Mouse (Mus musculus): ENCODE results near the gene Erp44. TPM values are rescaled to one million over a fixed set of nuclear protein-coding genes. Genes with fewer than 3 reads are reported as not detected.
A peak's percentile ranks its signal among the peaks of the same experiment; 100 is the strongest.

The Erp44 gene
- polyA plus RNA-seq, 1 experiment: 8.7 TPM

GRCm38 (mm10) chr4:48267683-48268082 lies 11.7 kb downstream of the Erp44 start:
- no peak for TF ChIP-seq GATA1 (IDR thresholded peaks at IDR 0.05; ENCODE audit: low read length)

- no peak for TF ChIP-seq GATA1 (IDR thresholded peaks at IDR 0.05; ENCODE audit: low read length)
Measured at GRCm38 (mm10) chr4:48258045-48258444, 21.3 kb downstream of the Erp44 start.

- no peak for TF ChIP-seq GATA1 (IDR thresholded peaks at IDR 0.05; ENCODE audit: low read length)
Measured at GRCm38 (mm10) chr4:48253266-48253665, 26.1 kb downstream of the Erp44 start.

GRCm38 (mm10) chr4:48244280-48244679 lies 35.1 kb downstream of the Erp44 start:
- TF ChIP-seq GATA1 (IDR thresholded peaks at IDR 0.05; ENCODE audit: low read length): no peak

- no peak for TF ChIP-seq GATA1 (IDR thresholded peaks at IDR 0.05; ENCODE audit: low read length)
Measured at GRCm38 (mm10) chr4:48243737-48244136, 35.6 kb downstream of the Erp44 start.

GRCm38 (mm10) chr4:48242482-48242881 lies 36.9 kb downstream of the Erp44 start:
- TF ChIP-seq GATA1 (IDR thresholded peaks at IDR 0.05; ENCODE audit: low read length): no peak

GRCm38 (mm10) chr4:48239046-48239445 lies 40.3 kb downstream of the Erp44 start:
- TF ChIP-seq GATA1 (IDR thresholded peaks at IDR 0.05; ENCODE audit: low read length): no peak

GRCm38 (mm10) chr4:48236721-48237120 lies 42.6 kb downstream of the Erp44 start:
- TF ChIP-seq GATA1 (IDR thresholded peaks at IDR 0.05; ENCODE audit: low read length): no peak

- TF ChIP-seq GATA1 (IDR thresholded peaks at IDR 0.05; ENCODE audit: low read length): no peak
Measured at GRCm38 (mm10) chr4:48226800-48227199, 52.6 kb downstream of the Erp44 start.

- no peak for TF ChIP-seq GATA1 (IDR thresholded peaks at IDR 0.05; ENCODE audit: low read length)
Measured at GRCm38 (mm10) chr4:48225604-48226003, 53.8 kb downstream of the Erp44 start.

- no peak for TF ChIP-seq GATA1 (IDR thresholded peaks at IDR 0.05; ENCODE audit: low read length)
Measured at GRCm38 (mm10) chr4:48225173-48225572, 54.2 kb downstream of the Erp44 start.

GRCm38 (mm10) chr4:48203564-48203963 lies 75.8 kb downstream of the Erp44 start:
- TF ChIP-seq GATA1 (IDR thresholded peaks at IDR 0.05; ENCODE audit: low read length): no peak

- TF ChIP-seq GATA1 (IDR thresholded peaks at IDR 0.05; ENCODE audit: low read length): peak; percentile 85
Measured at GRCm38 (mm10) chr4:48198447-48198846, 80.9 kb downstream of the Erp44 start.

- TF ChIP-seq GATA1 (IDR thresholded peaks at IDR 0.05; ENCODE audit: low read length): no peak
Measured at GRCm38 (mm10) chr4:48197925-48198324, 81.4 kb downstream of the Erp44 start.

- TF ChIP-seq GATA1 (IDR thresholded peaks at IDR 0.05; ENCODE audit: low read length): peak; percentile 69
Measured at GRCm38 (mm10) chr4:48182115-48182806, 97.1 kb downstream of the Erp44 start.

- TF ChIP-seq GATA1 (IDR thresholded peaks at IDR 0.05; ENCODE audit: low read length): no peak
Measured at GRCm38 (mm10) chr4:48181366-48181765, 98.0 kb downstream of the Erp44 start.

GRCm38 (mm10) chr4:48180922-48181321 lies 98.4 kb downstream of the Erp44 start:
- no peak for TF ChIP-seq GATA1 (IDR thresholded peaks at IDR 0.05; ENCODE audit: low read length)

- no peak for TF ChIP-seq GATA1 (IDR thresholded peaks at IDR 0.05; ENCODE audit: low read length)
Measured at GRCm38 (mm10) chr4:48175666-48176065, 103.7 kb downstream of the Erp44 start.

Data from G1E-ER4 (cell line).